Mouse (Mus musculus) 416B (cell line): ENCODE measurements around the gene Rnf144a.
"Not testable (repeated sequence)": the region's sequence is repeated elsewhere in the genome, so short reads cannot be mapped to it uniquely, and the experiment has no call there.

ENCODE experiments used
- DNase-seq: peaks from one replicate; pipeline ENCODE4 v3.0.0; 2011; ENCODE audit warnings: low read depth

The Rnf144a gene

GRCm38 (mm10) chr12:26415104-26415771 is at the start of gene Rnf144a:
Rnf144a (minus strand) TSS chr12:26415254.
- peak; percentile 72 for DNase-seq

GRCm38 (mm10) chr12:26460091-26460490 is 45.0 kb upstream of the Rnf144a start:
- peak; percentile 93 for DNase-seq

- peak; percentile 91 for DNase-seq
These were observed 41.1 kb upstream of the Rnf144a start, which contains the start of gene Rsad2 for GRCm38 (mm10) chr12:26456028-26456698. Rsad2 (minus strand) TSS chr12:26456452.

GRCm38 (mm10) chr12:26454682-26455081 is 39.6 kb upstream of the Rnf144a start:
- no peak for DNase-seq

GRCm38 (mm10) chr12:26452951-26453350 is 37.9 kb upstream of the Rnf144a start:
- DNase-seq, result peak; percentile 82

GRCm38 (mm10) chr12:26451150-26451549 is 36.1 kb upstream of the Rnf144a start:
- no peak for DNase-seq

- DNase-seq, result no peak
These were observed 34.4 kb upstream of the Rnf144a start for GRCm38 (mm10) chr12:26449483-26449882.

- no peak for DNase-seq
These were observed 31.5 kb upstream of the Rnf144a start for GRCm38 (mm10) chr12:26446377-26447045.

- DNase-seq, result no peak
These were observed 29.5 kb upstream of the Rnf144a start for GRCm38 (mm10) chr12:26444511-26444910.

- DNase-seq, result peak; percentile 57
These were observed 29.0 kb upstream of the Rnf144a start for GRCm38 (mm10) chr12:26444054-26444453.

GRCm38 (mm10) chr12:26439366-26439765 is 24.3 kb upstream of the Rnf144a start:
- DNase-seq, result peak; percentile 89

GRCm38 (mm10) chr12:26437950-26438349 is 22.9 kb upstream of the Rnf144a start:
- no peak for DNase-seq

- no peak for DNase-seq
These were observed 21.3 kb upstream of the Rnf144a start for GRCm38 (mm10) chr12:26436334-26436733.

GRCm38 (mm10) chr12:26428771-26429170 is 13.7 kb upstream of the Rnf144a start:
- DNase-seq, result not testable (repeated sequence)

GRCm38 (mm10) chr12:26424841-26425240 is 9.8 kb upstream of the Rnf144a start:
- DNase-seq, result peak; percentile 70

- DNase-seq, result peak; percentile 73
These were observed 3.3 kb upstream of the Rnf144a start for GRCm38 (mm10) chr12:26418322-26418721.

- no peak for DNase-seq
These were observed 1.7 kb upstream of the Rnf144a start for GRCm38 (mm10) chr12:26416636-26417295.

GRCm38 (mm10) chr12:26414451-26415103 is 477 bp downstream of the Rnf144a start:
- no peak for DNase-seq

- DNase-seq, result no peak
These were observed 1.1 kb downstream of the Rnf144a start for GRCm38 (mm10) chr12:26413961-26414411.

GRCm38 (mm10) chr12:26412802-26413201 is 2.3 kb downstream of the Rnf144a start:
- no peak for DNase-seq

GRCm38 (mm10) chr12:26411841-26412450 is 3.1 kb downstream of the Rnf144a start:
- DNase-seq, result no peak
